Mouse (Mus musculus) limb, embryonic 13.5 days (tissue): ENCODE measurements around the gene Cux1. TPM values are rescaled to one million over a fixed set of nuclear protein-coding genes. Genes with fewer than 3 reads are reported as not detected.

Source experiments
- ATAC-seq: fragments of 200-750 bp; cut with Nextera tagmentation; 2 replicates; pipeline ENCODE4 v1.8.0; 2017; ENCODE audit warnings: low read depth, moderate number of reproducible peaks, moderate TSS enrichment; ENCODE audit not compliant: low FRiP score
- H3K27ac ChIP-seq: fragments of 300-500 bp; sonication (generic); 2 replicates; pipeline ENCODE4 v1.5.1; 2015; ENCODE audit warnings: inconsistent platforms, mild to moderate bottlenecking, moderate library complexity
- H3K27me3 ChIP-seq: fragments of 300-500 bp; sonication (generic); 2 replicates; pipeline ENCODE4 v1.6.1; 2015; ENCODE audit warnings: mild to moderate bottlenecking, inconsistent platforms
- H3K36me3 ChIP-seq: fragments of 300-500 bp; sonication (generic); 2 replicates; pipeline ENCODE4 v1.6.1; 2015; ENCODE audit warnings: inconsistent platforms, mild to moderate bottlenecking, moderate library complexity
- H3K4me1 ChIP-seq: fragments of 300-500 bp; sonication (generic); 2 replicates; pipeline ENCODE4 v1.6.1; 2015; ENCODE audit warnings: inconsistent platforms
- H3K4me2 ChIP-seq: fragments of 300-500 bp; sonication (generic); replicated peaks from 2 replicates; pipeline ENCODE4 v1.6.1; 2015; ENCODE audit warnings: inconsistent platforms, mild to moderate bottlenecking, moderate library complexity
- H3K4me3 ChIP-seq: fragments of 300-500 bp; sonication (generic); 2 replicates; pipeline ENCODE4 v1.5.1; 2015; ENCODE audit warnings: moderate library complexity, mild to moderate bottlenecking, inconsistent platforms
- H3K9ac ChIP-seq: fragments of 300-500 bp; sonication (generic); 2 replicates; pipeline ENCODE4 v1.6.1; 2015; ENCODE audit warnings: mild to moderate bottlenecking, inconsistent platforms
- H3K9me3 ChIP-seq: fragments of 300-500 bp; sonication (generic); 2 replicates; pipeline ENCODE4 v1.6.1; 2016; ENCODE audit warnings: inconsistent platforms
- WGBS: fragments of 180-500 bp; shearing (Covaris S2); methylation state at CpG from one replicate; pipeline ENCODE4 v1.1.7; 2015; 5-methylcytosine and 5-hydroxymethylcytosine counted together
- polyA plus RNA-seq: library from polyadenylated mRNA; unstranded; fragments of >200 nt; fragmentation: Nextera tagmentation; extraction: Ambion mirVana; gene quantifications from 2 replicates; pipeline ENCODE4 v1.2.1, GENCODE M21; 2015

Gene Cux1
- polyA plus RNA-seq, 1 experiment from 2014 or later, result 83.7 TPM

DNA sequence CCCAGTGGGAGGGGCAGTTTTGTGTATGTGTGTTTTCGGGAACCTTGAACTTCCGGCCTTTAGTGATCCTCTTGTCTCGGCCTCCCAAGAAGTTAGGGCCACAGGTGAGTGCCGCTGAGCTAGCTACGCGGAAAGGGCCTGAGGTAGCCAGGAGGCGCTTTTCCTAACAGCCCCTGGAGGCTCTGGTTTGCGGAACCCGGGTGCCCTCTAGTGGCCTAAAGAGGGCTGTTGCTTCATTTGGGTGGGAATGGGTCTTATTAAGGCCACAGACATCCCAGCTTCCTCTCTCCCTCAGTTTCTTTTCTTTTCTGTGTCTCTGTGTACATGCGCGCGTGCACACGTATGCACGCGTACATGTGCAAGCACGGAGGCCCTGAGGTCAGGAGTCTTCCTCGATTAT is 314.4 kb downstream of the Cux1 start:
- H3K36me3 ChIP-seq, result peaks cover 34% of the 10 kb centered on the region
- WGBS, result 12% methylated on average over 17 of the region's 17 CpGs
- peak; percentile 29; the same call in 1 of the 2 replicates for ATAC-seq
- H3K27me3 ChIP-seq, result no peaks in the 10 kb centered on the region
- no peak overlapping the region for H3K4me3 ChIP-seq
- H3K4me2 ChIP-seq, result no peak overlapping the region
- H3K9ac ChIP-seq, result no peak overlapping the region
- H3K9me3 ChIP-seq, result no peaks in the 10 kb centered on the region
- H3K4me1 ChIP-seq, result no peaks in the 10 kb centered on the region
- H3K27ac ChIP-seq, result no peak overlapping the region

DNA sequence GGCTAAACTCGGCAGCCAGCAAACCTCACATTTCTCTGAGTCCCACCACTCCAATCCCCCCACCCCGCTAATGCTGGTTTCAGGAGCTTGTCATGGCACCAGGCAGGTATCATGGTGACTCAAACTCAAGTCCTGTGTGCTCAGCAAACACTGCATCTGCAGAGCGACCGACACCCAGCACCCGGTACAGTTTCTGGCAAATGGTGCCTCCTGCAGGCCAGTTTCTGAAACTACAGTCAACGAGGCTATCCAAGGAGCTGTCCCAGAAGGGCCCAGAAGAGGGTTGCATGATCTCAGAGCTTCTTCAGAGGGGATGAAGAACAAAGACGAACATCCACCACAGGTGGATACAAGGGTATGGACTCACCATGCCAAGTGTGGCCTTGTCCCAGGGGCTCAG is 316.3 kb downstream of the Cux1 start:
- 43% methylated on average over 7 of the region's 7 CpGs for WGBS
- Histone ChIP-seq H3K4me3 (no peak overlapping the region), H3K27ac (no peak overlapping the region), H3K4me1 (peaks cover 2% of the 10 kb centered on the region; the same call in 1 of the 2 replicates), H3K9ac (no peak overlapping the region), H3K36me3 (peaks cover 24% of the 10 kb centered on the region), H3K4me2 (no peak overlapping the region), H3K9me3 (no peaks in the 10 kb centered on the region), H3K27me3 (no peaks in the 10 kb centered on the region)
- ATAC-seq, result no peak

DNA sequence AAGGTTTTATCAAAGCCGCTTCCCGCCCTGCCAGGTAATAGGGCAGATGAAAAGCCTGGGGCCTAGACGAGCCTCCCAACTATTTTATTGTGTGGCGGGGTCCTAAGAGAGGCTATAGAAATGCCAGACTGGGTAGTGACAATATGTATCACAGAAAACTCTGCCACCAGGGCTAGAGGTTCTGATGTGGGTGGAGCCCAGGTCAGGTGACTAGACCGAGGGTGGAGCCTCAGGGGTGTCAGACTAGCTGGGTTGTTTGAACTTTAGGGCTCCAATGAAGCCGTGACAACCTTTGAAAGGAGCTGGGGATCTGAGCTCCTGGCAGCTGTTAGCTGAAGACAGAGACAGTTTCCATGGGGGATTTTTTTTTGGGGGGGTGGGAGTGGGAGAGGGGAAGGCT is 318.8 kb downstream of the Cux1 start:
- no peak for ATAC-seq
- no peak overlapping the region for H3K4me2 ChIP-seq
- H3K9me3 ChIP-seq, result no peaks in the 10 kb centered on the region
- 59% methylated on average over 6 of the region's 6 CpGs for WGBS
- peaks cover 17% of the 10 kb centered on the region for H3K36me3 ChIP-seq
- no peak overlapping the region for H3K27ac ChIP-seq
- no peak overlapping the region for H3K4me3 ChIP-seq
- peaks cover 19% of the 10 kb centered on the region; the same call in 1 of the 2 replicates for H3K4me1 ChIP-seq
- H3K27me3 ChIP-seq, result no peaks in the 10 kb centered on the region
- H3K9ac ChIP-seq, result no peak overlapping the region

DNA sequence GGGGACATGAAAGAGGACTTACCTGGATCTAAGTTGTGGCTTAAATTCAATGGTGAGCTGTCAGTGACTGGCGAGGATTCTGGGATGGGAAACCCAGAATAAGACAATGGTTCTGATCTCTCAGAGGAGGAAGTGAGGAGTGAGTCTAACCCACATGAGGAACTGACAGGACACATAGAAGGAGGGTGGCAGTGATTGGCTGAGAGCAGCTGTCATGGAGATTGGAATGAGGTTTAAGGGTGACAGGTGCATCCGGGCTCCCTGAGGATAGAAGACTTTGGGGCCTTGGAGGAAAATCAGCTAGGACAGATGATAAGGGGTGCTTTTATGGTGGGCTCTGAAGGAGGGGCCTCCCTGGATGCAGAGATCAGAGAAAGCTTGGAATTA is 320.8 kb downstream of the Cux1 start, which contains the start of gene Sh2b2:
Gene Sh2b2, minus strand, starts transcription at position 105 of the 387 bp plus-strand sequence.
- 0 out of 2 replicates have a peak within 1 kb of the TSS, but pooled peaks have one; percentile 8 for H3K27ac ChIP-seq
- WGBS, result 82% methylated on average over 2 of the region's 2 CpGs

DNA sequence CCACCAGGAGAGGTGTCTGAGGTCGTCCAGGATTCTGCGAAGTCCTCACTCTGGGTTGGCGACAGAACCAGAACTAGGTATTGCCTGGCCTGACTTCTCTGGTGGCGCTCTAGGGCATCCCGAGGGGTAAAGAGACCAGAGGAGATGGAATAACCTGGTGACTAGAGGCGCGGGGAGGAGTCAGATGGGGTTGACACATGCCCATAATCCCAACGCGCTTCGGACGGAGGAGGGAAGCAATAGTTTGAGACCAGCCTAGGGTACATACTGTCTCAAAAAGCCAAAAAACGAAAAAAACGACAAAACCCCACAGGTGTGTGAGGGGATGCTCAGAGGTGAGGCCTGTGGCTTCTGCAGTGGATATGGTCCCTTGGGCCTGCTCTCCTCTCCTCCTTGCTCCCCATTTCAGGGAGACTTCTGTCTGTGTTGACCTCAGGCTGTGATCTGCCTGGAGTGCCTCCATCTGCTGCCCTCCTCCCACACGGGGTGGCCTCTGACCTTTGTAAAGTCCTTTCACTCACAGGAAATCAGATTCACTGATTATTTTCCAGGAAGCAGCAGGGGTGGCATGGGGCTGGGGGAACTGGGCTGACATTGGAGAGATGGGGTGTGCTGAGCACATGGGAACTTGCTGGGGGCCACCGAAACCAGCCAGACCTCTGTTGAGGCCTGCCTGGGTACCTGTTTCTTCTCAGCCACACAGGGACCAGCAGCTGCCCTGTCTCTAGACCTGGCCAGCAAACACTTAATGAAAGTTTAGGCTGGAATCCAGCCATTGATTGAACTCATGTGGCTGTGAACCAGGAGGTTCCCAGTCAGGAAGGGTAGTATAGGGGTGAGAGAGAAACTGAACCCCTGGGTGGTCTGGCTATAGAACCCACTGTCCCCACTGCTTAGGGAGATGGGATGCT is 321.5 kb downstream of the Cux1 start:
- 0 out of 2 replicates have a peak overlapping the region, but pooled peaks have one; percentile 8 for H3K27ac ChIP-seq
- no peaks in the 10 kb centered on the region for H3K9me3 ChIP-seq
- peak overlapping the region; percentile 97 for H3K4me2 ChIP-seq
- peaks cover 23% of the 10 kb centered on the region; the same call in 1 of the 2 replicates for H3K4me1 ChIP-seq
- WGBS, result 10% methylated on average over 15 of the region's 15 CpGs
- no peaks in the 10 kb centered on the region for H3K27me3 ChIP-seq
- H3K4me3 ChIP-seq, result peak overlapping the region; percentile 84
- no peak for ATAC-seq
- H3K36me3 ChIP-seq, result peaks cover 9% of the 10 kb centered on the region; the same call in 1 of the 2 replicates
- H3K9ac ChIP-seq, result peak overlapping the region; percentile 78; the same call in 1 of the 2 replicates

More for the DNA sequence above, 320.8 kb downstream of the Cux1 start, which contains the start of gene Sh2b2:
- peaks cover 15% of the 10 kb centered on the region for H3K36me3 ChIP-seq
- ATAC-seq, result no peak
- peak within 1 kb of the TSS; percentile 97 for H3K4me2 ChIP-seq
- H3K9me3 ChIP-seq, result no peaks in the 10 kb centered on the region
- H3K4me3 ChIP-seq, result peak within 1 kb of the TSS; percentile 84
- H3K4me1 ChIP-seq, result peaks cover 23% of the 10 kb centered on the region; the same call in 1 of the 2 replicates
- no peaks in the 10 kb centered on the region for H3K27me3 ChIP-seq
- peak within 1 kb of the TSS; percentile 78; the same call in 1 of the 2 replicates for H3K9ac ChIP-seq

DNA sequence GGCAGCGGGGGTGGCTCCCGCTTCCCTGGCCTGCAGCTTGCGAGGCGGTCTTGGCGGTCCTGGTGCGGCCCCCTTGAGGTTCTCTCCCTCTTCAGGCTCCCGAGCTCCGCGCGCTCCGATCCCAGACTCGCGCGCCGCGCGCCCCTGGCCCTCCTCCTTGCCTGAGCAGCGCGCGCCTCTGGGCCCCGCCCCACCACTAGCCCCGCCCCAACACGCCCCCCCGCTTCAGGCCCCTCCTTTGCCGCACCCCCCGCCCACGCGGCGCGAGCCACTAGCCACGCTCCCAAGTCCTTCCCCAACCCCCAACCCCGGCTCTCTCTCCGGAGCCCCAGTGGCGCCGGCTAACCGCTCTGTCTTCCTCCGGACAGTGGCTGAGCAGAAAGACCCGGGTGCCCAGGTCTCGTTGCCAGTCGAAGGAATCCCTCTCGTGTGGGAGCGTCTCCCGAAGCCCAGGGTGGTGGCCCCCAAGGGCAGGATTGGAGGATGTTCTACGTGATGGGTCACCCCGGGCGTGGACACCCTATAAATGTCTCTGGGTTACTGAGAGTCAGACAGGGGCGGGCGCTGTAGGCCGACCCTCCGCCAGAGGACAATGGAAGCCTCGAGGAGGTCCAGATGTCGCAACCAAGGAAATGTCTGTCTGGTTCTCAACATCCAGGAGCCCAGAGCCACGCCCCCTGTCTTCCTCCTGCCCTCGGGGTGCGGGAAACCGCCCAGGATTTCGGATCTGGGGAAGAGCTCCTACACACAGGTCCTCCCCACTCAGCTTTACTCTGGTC is 322.3 kb downstream of the Cux1 start:
- H3K4me1 ChIP-seq, result peaks cover 23% of the 10 kb centered on the region; the same call in 1 of the 2 replicates
- WGBS, result 1% methylated on average over 55 of the region's 57 CpGs
- H3K36me3 ChIP-seq, result 0 out of 2 replicates have a peak, but pooled peaks cover 5% of the 10 kb centered on the region
- H3K4me2 ChIP-seq, result peak overlapping the region; percentile 97
- H3K4me3 ChIP-seq, result peak overlapping the region; percentile 84
- H3K9ac ChIP-seq, result peak overlapping the region; percentile 78
- H3K27me3 ChIP-seq, result no peaks in the 10 kb centered on the region
- peak overlapping the region; percentile 34; the same call in 1 of the 2 replicates for H3K27ac ChIP-seq
- ATAC-seq, result peak; percentile 79
- no peaks in the 10 kb centered on the region for H3K9me3 ChIP-seq

DNA sequence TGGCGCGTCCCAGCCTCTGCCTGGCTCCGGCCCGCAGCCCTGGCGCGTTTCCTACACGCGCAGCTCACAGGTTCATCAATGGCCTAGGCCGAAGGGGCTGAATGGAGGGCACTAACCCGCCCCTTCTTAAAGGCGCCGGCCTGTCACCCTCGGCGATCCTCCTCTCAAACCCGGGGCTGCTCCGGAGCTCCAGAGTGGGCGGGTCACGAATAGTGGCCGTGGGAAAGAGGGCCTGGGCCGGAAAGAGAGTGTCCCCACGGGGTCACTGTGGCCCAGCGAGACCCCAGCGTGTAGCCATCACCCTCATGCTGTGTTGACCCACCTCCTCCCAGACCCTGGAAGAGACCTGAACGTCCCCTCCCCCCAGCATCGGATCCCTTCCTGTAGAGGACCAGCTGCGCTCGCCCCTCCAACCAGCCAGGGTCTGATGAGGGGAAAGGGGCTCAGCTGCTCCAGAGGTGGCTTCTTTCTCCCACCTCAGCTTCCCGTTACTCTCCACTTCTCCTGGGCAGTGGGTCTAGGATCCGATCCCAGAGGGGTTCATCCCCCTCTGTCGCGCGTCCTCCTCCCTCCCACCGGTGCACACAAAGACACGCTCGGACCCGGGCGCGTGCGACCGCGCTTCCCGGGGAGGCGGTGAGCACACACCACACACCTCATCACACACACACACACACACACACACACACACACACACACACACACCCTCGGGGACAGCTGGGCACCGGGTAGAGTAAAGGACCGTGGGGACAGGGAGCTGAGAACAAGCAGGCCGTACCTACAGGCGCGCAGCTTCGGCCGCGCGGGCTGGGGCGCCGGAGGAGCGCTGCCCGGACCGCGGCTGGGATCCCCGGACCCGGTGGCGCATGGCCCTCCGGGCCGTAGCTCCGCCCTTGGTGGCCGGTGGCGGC is 323.2 kb downstream of the Cux1 start:
- Histone ChIP-seq H3K9ac (peak overlapping the region; percentile 78), H3K27me3 (no peaks in the 10 kb centered on the region), H3K4me3 (peak overlapping the region; percentile 84), H3K36me3 (0 out of 2 replicates have a peak, but pooled peaks cover 3% of the 10 kb centered on the region), H3K9me3 (no peaks in the 10 kb centered on the region), H3K27ac (peak overlapping the region; percentile 34; the same call in 1 of the 2 replicates), H3K4me1 (peaks cover 23% of the 10 kb centered on the region; the same call in 1 of the 2 replicates), H3K4me2 (peak overlapping the region; percentile 97)
- peak; percentile 49 for ATAC-seq
- under 1% methylated on average over 48 of the region's 67 CpGs for WGBS

DNA sequence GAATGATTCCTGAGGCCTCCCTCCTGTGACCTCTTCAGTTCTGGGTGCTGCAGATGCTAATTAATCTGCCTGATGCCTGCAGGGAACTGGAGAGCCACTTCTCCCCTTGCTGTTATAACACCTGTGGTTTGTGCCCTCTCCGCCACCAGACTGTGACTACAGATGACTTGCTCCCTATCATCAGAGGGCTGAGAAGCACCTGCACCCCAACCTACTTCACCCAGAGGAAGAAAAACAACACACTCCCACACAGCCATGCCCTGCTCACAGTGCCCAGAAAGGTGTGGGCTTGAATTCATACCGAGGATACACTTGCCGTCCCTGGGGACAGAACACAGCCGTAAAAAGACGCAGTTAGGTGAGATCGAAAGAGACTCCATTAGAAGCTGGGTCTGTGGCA is 326.1 kb downstream of the Cux1 start:
- Histone ChIP-seq H3K9me3 (no peaks in the 10 kb centered on the region), H3K27ac (no peak overlapping the region), H3K4me3 (no peak overlapping the region), H3K36me3 (no peaks in the 10 kb centered on the region), H3K9ac (no peak overlapping the region), H3K4me1 (peaks cover 37% of the 10 kb centered on the region), H3K27me3 (no peaks in the 10 kb centered on the region), H3K4me2 (no peak overlapping the region)
- WGBS, result 69% methylated on average over 6 of the region's 6 CpGs
- no peak for ATAC-seq

DNA sequence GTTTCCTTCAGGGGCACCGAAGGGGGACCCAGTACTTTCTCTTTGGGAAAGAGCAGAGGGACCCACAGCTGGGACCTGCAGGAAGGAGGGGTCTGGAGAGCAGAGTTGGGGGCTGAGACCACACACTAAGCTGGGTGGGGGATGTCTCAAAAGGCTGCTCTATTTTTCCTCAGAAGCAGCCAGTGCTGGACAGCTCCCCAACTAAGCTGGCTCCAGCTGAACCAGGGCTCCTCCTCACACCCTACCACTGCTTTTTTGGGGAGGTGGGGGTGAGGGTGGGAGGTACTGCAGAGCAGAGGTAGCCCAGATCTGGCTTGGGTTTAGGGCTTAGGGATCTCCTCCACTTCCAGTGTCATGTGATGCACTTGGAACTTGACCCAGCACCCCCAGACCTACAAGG is 326.9 kb downstream of the Cux1 start:
- no peak overlapping the region for H3K4me2 ChIP-seq
- WGBS, result 42% methylated on average over 1 of the region's 1 CpGs

DNA sequence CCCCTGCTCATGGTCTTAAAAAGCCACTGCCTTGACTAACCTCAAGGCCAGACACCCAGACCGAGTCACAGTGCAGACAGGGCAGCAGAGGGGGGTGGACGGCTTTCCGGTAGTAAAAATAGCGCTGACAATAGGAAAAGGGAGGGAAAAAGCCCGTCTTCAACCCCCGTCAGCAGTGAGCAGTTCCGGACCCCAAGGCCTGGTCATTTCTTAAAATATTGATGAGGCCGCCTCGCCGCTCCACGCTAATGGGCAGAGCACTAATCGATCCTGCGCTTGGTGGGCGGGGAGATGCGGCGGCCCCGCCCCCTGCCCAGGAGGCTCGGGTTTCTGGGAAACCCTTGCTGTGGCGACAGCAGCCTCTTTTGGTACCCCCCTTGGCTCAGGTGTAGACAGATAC is 329.7 kb downstream of the Cux1 start:
- Histone ChIP-seq H3K9ac (peak overlapping the region; percentile 50), H3K4me3 (peak overlapping the region; percentile 43), H3K9me3 (no peaks in the 10 kb centered on the region), H3K4me1 (peaks cover 15% of the 10 kb centered on the region), H3K4me2 (peak overlapping the region; percentile 75), H3K27ac (no peak overlapping the region), H3K27me3 (peaks cover 8% of the 10 kb centered on the region; the same call in 1 of the 2 replicates), H3K36me3 (no peaks in the 10 kb centered on the region)
- 1% methylated on average over 19 of the region's 19 CpGs for WGBS
- ATAC-seq, result no peak

More for the DNA sequence above, 326.9 kb downstream of the Cux1 start:
- Histone ChIP-seq H3K27ac (no peak overlapping the region), H3K9ac (no peak overlapping the region), H3K4me3 (no peak overlapping the region), H3K9me3 (no peaks in the 10 kb centered on the region), H3K27me3 (no peaks in the 10 kb centered on the region), H3K4me1 (peaks cover 30% of the 10 kb centered on the region), H3K36me3 (no peaks in the 10 kb centered on the region)
- no peak for ATAC-seq

DNA sequence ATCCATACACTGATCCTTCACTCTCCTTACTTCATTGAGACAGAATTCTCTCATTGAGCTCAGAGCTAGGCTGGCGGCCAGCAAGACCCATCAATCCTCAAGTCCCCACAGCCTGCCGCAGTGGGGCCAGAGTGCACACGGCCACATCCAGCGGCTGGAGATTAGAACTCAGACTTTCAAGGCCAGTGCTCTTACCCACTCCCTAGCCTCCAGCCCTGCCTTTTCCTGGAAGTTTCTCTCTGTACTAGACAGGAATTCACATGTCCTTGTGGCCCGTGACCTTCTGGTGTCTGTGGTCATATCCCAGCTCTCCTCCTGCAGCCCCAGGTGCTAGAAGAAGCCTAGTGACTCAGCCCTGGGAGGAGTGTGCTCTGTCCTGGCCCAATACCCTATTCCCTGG is 330.7 kb downstream of the Cux1 start:
- H3K9me3 ChIP-seq, result no peaks in the 10 kb centered on the region
- H3K4me2 ChIP-seq, result no peak overlapping the region
- no peak overlapping the region for H3K9ac ChIP-seq
- H3K4me1 ChIP-seq, result peaks cover 15% of the 10 kb centered on the region
- WGBS, result 89% methylated on average over 5 of the region's 5 CpGs
- H3K36me3 ChIP-seq, result peaks cover 5% of the 10 kb centered on the region
- peaks cover 16% of the 10 kb centered on the region for H3K27me3 ChIP-seq
- H3K27ac ChIP-seq, result no peak overlapping the region
- no peak for ATAC-seq
- no peak overlapping the region for H3K4me3 ChIP-seq
